Mouse (Mus musculus): Measurements from ENCODE around the gene Sash1.

Sash1 gene

DNA sequence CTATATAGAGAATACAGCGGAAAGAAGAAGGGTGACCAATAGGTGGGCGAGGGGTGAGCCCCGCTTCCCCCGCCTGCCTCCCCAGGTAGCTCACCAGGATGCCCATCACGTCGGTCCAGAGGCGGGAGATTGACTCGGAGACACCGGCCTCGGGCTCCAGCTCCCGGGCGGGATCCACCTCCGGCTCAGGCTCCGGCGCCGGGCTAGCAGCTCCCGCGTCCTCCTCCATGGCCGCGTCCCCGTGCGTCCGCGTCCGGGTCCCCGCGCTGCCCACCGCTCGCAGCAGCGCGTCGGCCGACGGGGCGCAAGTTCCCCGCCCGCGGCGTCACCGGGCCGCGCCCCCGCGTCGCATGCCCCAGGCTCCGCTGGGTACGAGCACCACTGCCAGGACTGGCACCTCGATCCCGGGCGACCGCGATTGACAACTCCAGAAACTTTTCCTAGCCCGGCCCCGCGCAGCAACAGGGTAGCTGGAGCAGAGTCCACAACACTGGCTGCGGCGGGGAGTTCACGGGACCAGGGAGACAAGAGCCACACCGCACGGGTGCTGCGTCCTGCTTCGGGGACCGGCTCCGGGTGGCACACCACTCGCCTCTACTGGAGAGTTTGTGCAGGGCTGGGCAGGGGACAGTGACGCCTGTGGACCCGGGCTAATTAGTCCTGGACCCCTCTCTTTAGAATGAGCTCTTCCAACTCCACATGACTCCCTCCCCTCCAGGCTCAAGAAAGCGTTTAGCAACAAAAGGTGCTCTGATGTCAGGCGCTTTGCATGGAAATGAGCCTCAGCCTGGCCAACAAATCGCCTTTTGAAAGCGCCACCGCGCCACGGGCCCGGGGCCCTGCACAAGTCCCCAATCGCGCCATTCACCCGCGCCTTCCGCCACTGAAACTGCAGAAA is at the start of gene Sash1:
TSS of gene Sash1 (minus strand) at position 441 of the 898 bp plus-strand sequence.
- DNase-seq = peak; percentile 16

DNA sequence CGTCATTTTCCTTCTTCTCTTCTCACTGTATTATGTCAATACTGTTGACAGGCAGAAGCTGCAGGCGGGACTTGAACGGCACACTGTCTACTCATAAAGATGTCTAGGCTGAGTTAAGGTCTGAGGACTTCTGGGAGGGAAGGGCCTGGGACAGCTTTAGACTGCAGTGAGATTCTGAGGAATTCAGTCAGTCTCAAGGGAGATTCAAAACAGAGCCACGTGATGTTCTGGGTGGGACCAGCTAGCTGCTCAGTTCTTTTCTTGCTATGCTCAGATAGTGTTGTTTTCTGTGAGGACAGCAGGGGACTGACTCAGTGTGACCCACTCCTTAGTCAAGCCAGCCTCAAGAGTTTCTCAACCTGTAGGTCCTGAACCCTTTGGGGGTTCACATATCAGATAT is 49.7 kb upstream of the Sash1 start:
- no peak for DNase-seq

DNA sequence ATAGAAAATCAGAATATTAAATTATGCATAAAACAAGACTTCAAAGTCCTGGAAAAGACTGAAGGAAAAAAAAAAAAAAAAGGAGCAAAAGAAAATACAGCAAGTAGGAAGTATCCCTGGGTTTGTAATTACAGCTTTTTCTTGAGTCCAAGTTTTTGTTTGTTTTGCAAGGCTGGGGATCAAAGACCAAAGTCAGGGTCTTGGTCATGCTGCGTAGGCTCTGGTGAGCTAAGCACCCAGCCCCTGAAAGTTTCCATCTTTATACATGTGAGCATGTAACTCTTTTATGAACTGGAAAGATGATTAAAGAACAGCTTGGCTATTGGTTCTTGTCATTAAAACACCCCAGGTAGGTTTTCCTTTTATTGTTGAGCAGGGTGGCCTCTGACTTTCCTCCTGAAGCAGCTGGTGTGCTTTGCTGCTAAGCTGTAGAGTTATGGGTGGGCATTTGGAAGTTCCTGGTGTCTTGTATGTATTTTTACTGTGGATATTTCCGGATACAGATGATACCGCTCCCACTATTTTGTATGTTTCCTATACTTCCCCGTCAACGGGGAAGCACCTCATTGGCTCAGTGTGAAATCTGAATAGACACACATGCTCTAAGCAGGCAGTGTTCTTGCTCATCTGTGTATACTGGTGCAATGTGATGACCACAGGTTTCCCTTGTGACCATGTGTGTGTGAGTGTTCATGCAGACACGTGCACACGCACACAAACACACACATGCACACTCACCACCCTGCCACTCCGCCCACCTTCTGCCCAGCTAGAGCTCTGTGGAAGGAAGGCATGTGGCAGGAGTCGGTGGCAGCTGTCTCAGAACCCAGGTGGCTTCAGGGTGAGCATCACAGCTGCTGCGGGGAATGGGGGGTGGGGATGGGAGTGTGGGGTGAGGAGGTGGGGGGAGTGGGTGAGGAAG is 47.8 kb upstream of the Sash1 start:
- DNase-seq = no peak

DNA sequence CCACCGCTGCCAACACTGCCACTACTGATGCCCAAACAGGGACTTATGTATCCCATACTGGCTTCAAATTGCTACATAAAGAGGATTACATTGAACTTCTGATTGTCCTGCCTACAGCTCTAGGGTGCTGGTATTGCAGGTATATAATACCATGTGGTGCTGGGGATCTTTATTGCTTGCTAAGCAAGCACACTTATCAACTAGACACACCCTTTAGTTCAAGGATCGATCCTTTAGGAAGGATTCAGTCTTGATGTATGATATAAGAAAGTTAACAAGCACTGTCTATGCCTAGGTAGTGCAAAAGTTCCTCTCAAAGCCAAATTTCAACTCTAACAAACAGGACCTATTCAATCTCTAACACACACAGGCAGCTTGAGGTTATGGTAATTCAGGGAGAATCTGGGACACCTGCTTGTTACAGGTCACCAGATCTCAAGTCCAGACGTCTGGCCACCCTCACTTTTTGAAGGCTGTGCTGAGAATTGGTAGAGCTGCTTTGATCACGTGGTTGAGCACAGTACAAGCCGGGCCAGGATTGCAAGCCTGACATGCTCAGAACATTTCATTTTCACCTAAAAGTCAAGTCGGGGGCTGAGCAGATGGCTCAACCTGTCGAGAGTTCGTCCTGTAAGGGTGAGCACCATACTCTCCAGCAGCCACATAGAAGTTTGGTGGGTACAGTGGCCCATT is 45.8 kb upstream of the Sash1 start:
- no peak for DNase-seq

DNA sequence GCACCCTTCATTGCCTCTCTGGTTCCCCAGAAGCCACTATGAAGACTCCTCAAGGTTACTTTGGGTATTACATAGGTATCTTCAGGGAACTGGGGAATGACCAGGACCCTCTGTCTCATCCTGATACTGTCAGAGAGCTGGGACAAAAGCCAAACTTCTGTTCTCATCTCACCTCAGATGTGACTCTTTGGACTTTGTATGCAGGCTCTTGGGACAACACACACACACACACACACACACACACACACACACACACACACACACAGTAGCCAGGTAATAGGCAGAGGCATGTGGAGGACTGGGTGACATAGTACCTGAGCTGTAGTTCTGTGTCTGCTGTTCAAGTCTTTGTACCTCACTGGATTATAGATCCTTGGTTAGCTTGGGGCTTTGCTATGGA is 44.8 kb upstream of the Sash1 start:
- no peak for DNase-seq

DNA sequence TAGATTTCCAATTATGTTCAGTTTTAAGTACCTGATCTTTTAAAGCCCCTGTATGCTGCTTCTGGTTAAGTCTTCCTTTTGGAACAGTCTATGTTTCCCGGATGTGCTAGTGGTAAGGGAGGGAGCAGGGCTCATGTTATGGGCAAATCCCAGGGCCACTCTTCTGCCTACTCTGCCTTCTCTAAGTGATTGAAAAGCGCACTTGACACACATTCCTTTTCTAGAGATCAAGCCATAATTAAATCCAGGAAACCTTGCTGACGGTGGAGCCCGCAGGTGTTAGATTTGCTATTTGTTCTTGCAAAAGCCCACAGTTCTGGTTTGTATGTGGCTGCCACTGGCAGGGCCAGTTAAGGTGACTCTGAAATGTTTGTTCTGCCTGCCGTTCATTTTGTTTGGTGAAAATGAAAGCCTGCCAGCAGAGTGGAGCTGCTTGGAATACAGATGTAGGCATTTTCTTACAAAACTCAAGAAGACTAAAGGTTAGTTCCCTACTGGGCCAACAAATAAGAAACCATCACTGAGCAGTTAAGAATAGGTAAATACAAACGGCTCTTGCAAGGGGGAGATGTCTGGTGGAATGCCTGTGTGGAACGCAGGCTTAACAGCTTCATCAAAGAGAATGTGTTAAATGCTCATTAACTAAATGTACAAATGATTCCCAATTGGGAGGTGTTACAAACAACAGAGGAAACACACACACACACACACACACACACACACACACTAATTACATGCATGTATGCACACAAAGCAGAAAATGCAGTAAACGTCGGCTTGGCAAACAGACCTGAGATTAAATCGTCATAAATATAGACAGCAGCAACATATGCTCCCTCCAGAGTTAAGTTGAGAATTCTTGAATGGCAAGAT is 43.1 kb upstream of the Sash1 start:
- no peak for DNase-seq

DNA sequence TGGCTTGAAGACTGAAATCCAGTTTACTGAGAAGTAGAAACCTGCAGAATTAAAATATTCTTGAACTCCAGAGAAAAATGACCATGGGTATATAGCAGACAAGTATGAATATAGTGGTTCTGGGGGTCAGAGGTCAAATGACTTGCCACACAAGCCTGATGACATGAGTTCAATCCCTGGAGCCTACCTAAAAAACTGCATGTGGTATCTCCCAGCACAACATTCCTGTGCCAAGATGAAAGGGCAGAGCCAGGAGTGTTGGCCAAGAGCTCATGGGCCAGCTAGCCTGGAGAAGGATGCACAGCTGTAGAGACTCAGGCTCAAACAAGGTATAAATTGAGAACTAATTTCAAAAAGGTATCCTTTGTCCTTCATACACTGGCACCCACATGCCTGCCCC is 42.4 kb upstream of the Sash1 start:
- no peak for DNase-seq

DNA sequence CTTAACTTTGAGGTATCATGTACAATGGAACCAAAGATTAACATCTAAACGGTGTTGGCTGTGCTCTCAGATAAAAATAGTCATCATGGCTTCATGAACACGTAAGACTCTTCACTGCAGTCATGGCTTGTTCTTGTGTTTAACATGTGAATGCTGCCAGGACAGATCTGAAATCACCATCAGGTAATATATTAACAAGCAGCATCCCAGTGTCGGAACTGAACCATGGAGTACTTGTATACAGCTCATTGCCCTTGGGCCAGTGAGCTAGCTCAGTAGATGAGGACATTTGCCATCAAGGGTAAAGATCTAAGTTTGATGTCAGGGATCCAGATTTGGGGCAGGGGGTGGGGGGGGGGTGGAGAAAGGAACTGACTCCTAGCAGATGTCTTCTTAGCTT is 41.0 kb upstream of the Sash1 start:
- DNase-seq = no peak

DNA sequence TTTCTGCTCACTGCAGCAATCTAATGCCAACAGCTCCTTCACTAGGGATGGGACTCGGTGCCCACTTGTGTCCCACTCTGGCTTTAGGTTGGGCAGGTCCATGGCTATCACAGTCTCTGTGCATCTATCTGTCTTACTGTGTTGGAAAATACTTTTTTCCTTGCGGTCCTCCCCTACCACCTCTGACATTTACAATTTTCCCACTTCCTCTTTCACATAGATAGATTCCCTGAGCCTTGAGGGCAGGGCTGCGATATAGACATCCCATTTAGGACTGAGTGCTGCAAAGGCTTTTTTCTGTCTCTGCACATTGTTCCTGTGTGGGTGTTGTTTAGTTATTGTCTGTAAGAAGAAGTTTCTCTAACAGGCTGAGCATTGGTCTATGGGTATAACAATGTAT is 40.4 kb upstream of the Sash1 start:
- no peak for DNase-seq

DNA sequence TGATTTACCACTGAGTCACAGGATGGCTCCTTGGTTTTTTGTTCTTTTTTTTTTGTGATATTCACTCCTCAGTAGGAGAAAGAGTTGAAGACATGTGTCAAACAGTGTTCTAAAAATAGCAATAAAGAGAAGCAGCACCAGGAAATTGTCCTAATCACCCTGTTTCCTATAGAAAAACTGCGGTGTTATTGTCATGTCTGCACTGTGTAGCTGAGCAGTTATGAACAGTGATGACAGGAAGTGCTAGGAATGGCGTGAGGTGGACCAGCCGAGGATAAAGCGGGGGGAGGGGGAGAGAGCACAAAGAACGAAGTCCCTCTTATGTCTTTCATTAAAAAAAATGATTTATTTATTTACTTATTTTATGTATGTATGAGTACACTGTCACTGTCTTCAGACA is 39.4 kb upstream of the Sash1 start:
- no peak for DNase-seq

DNA sequence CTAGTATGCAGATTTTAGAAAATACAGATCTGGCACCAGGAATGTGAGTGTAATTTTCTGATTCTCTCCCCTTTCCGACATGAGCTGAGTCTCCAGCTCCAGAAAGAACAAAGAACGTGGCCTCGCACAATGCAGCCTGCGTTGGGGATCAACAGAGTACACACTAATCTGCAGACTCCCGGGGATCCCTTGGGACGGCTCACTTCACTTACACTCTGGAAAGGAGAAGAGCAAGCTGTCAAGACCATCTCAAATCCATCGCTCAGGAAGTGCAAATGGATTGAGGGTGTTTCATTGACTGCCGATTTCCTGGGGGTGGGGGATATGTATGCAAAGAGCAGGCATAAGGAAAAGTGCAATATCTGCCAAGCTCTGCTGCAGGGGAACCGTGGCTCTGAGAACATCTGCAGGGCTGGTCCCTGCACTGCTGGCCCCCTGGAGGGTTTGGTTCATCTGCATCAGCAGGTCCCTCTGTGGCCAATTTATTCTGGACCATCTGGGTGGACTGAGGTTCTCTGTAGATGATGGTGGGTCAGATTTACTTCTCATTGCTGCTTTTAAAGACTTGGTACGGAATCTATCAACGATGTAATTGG is 35.3 kb upstream of the Sash1 start:
- DNase-seq = no peak

DNA sequence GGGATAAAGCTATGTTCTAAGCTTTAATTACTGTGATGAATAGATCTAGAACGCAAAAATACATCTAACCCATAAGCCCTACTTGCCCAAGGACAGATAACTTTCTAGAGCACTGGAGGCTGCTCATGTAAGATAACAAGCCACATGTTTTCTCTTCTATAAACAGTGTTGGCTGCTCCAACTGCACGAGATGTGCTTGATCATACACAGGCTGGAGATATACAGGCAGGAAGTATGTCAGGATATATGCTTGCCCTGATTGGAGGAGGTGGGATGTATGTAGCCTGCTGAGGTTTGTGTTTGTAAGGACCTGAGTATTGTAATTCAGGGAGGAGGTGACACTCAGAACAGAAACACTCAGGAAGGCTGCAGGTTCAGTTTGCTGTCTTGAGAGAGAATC is 31.9 kb upstream of the Sash1 start:
- DNase-seq = no peak

DNA sequence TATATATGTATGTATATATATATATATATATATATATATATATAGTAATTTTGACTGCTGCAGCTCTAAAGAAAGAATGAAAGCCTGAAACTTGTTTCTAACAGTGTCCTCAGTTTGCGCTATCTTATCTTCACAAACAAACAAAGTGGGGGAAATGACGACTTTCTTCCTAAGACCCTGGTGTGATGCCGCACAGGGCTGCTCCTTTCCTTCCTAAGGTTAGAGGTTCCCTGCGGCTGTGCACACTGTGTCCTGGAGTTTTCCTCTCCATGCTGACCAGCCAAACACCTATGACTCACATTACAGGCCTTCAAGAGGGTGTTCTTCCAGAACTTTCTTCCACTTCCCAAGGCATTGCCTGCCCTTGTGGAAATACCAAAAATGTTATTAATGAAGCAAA is 31.5 kb upstream of the Sash1 start:
- DNase-seq = no peak

DNA sequence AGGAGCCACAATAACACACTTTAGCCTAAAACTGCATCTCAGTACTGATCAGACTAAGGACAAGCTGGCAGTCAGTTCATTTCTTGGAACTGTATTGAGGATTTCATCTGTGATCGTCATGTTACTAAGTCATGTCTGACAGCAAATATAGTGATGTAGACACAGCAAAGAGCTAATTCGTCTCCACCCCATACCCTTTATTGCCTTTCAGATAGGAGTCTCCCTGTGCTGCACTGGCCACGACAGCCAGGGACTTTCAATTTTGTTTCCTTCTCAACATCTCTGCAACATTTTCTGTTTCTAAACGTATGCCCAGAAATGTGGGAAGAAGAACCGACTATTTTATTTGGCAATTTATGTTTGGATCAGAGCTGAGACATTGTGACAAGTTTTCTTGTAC is 29.9 kb upstream of the Sash1 start:
- DNase-seq = no peak

DNA sequence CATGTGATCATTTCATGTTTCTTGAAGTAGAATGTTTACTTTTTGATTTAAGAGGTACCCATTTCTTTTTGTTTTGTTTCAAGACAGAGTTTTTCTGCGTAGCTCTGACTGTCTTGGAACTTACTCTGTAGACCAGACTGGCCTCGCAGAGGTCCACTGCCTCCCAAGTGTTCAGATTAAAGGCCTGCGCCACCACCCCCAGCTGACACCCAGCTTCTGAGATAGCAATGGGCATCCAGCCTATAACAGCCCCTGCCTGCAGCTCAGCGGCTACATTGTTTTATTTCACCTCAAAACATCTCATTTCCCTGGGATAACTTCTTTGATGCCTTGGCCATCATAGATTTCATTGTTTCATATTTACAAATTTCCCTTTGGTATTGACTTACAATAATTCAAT is 28.0 kb upstream of the Sash1 start:
- no peak for DNase-seq

DNA sequence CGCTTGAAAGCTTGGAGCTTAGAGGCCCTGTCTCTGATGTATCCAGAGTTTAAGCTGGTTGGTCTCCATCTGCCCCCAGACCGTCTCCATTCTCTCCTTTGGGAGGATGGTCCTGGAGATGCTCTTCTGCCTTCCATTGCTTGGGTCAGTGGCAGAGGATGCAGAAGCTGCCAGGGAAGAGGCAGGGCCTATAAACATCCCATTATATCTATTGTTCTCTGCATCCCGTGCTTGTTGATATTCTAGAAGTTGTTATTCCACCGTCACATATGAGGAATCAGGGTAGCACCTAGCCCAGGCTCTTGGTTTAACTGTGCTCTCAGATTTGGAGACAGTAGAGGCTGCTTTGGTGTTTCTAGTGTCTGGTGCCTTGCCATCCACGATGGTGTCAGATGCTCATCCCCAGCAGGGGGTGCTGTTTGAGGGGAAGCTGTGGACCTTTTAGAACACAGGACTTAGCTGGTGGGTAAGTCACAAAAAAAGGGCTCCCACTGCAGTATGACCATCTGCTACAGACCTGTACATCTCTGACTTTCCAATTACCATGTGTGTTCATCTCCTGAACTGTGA is 26.9 kb upstream of the Sash1 start:
- no peak for DNase-seq

DNA sequence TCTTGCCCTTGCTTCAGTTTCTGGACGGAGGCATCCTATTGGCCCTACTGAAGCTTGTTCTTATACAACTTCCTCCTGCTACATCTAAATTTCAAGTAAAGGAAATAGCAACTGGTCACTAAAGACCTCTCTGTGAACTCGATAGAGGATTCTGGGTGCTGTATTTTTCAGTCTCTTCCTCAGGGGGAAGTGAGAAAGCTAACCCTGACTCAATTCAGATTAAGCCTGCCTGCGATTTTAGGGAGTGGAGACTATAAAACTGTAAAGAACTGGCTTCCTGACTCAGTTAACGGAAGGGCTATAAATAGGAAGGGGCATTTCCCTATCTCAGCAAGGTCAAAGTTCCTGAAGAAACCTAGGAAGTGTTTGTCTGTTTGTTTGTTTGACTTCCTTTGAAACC is 26.3 kb upstream of the Sash1 start:
- DNase-seq = no peak

DNA sequence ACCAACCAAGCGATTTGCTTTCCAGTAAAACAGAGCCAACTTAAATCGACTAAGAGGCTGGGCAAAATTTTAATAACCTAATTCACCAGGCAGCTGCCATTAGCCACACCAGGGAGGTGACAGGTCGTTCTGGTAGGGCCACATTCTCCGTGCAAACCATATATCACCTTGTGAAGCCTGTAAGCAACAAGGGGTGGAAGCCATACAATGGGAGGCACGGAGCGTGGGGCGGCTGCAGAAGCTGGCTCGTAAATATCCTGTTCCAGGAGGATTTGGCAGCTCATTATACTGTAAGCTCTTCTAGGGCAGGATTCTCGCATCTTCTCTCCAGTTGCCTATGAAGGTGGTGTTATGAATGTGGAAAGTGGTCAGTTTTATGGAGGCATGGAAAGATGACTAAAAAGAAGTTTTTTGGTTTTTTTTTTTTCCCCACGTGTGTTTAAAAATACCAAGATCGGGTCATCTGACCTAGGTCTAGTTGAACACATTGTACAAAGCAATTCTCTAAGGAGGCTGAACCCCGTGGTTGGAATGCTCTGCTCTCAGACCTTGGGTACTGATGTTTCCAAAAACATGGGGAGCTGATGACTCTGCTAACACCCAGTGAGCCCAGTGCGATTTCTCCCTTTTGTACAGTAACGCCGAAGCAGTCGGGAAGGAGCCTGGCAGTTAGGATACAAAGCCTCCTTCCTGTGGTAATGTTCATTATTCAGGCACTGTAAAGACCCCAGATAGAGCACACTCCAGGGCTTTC is 24.5 kb upstream of the Sash1 start:
- DNase-seq = no peak

DNA sequence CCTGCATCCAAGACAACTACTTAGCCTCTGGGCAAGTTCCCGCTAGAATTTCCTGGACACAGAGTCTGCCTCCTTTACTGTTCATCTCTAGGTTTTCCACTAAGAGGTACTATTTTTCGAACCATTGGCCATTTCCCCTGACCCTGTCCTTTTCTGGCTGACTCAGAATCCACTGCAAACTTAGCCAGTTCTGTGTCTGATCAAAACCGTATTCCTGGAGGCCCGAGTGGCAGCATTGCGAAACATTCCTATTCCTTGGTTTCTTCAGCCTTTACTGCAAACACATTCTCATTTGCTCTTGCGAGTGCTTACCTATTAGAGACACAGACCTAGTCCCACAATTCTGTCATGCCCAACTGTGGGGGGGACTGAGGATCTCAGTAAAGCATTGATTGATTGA is 17.2 kb upstream of the Sash1 start:
- DNase-seq = no peak

DNA sequence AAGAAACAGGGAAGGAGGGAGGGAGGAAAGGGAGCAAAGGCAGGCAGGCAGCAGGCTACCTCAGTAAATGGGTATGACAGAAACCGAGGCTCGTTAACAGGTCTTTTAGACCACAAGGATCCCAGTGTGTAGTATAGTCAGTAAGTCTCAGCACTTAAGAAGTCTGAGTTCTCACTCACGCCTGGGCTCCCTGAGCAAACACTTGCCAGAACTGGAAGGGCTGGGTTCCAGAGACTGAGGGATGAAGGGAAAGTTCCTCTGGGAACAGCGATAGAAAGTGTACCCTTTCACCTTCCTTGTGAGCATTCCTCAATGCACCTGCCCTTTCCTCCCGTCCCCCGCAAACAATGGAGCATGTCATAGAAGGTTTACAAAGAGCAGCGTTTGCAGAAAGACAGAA is 16.5 kb upstream of the Sash1 start:
- no peak for DNase-seq

Measured in cerebellum, adult 11 months (tissue).